Mouse (Mus musculus) ovary, adult 18-20 months (tissue): Measurements from ENCODE around the gene Pld1.

Experiments used
- DNase-seq: peaks from one replicate; pipeline ENCODE4 v3.0.0; 2022; ENCODE audit warnings: low spot score, mixed read lengths

Gene Pld1

DNA sequence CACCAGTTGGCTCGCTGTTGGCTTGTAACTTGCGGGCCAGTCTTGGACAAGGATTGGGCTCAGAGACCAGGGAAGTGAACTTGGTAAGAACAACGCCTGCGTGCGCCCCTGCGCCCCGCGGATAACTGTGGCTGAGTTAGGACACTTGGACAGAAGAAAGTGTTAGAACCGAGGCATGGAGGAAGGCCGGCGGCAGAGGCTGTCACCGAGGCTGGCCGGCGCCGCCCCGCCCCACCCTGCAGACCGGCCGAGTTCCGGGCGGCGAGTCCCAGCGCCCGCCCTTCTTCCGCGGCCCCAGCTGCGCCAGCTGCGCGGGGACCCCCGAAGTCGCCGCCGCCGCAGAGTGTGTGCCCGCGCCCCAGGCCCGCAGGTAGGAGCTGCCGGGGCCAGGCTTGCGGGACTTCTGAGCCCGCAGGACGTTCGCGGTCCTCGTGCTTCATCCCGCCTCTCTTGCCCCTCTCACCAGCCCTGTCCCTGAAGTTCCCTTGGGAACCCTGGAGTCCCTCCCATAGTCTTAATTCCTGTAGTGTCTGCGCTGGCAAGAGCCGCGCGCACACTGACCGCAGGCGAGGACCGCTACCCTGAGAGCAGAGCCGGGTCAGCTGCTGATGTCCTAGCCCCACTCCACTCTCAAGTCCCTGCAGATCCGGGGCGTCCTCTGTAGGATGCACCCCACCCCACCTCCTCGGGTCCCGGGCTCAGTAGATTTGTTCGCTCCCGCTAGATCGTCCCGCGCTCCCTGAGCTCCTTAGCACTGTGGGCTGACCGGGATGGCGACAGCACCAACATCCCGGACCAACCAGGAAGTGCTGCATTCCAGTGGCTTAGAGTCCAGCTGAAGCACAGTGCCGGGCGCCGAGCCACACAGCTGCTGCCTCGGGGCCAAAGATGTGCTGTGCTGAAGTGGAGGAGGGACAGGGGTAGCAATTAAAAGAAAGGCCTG, at the start of gene Pld1:
Gene Pld1, plus strand, starts transcription at position 315 of the 943 bp plus-strand sequence.
- DNase-seq = peak; percentile 68

DNA sequence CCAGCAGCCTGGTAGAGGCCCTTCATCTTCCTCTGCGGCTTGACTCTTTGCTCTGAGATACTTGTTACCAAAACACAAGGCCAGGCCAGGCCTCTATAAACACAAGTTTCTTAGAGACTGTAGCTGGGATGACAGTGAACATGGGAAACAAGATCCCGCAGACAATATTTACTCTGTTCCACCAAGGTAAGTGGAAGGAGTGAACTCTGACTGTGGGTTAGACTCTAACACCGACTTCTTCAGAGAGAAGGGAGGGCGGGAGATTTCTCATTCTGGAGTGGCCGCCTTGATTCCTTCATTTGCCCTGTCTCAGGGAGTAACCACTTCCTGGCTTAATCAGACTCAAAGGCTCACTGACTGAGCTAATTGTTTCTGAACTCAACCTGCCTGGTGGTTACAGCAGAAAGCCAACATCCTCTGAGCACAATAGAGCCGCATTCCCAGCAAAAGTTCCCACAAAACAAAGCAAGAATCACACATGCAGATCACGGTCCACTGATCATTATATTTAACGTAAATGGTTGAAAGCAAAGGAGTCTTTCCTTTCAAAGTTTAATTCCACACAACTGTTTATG, 42.1 kb upstream of the Pld1 start, which contains the start of gene Tmem212:
Gene Tmem212, minus strand, starts transcription at position 51 of the 575 bp plus-strand sequence.
- DNase-seq = no peak

DNA sequence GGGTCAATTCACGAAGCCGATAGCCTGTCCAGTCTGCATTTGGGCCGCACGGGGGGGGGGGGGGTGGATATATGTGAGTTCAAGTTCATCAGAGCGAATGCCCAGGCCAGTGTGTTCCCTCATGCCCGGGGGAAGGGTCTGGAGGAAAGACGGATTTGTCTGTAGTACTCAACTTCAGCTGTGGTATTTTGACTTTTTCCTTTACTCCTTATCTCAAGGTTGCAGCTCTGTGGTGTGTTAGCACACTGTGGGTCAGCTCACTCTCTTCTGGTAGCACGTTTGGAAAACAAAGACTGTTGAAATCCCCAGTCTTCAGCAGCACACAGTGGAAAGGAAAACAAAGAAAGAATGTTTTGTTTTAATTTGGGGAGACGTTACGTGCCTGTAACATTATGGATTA, 40.3 kb upstream of the Pld1 start:
- DNase-seq = peak; percentile 68

DNA sequence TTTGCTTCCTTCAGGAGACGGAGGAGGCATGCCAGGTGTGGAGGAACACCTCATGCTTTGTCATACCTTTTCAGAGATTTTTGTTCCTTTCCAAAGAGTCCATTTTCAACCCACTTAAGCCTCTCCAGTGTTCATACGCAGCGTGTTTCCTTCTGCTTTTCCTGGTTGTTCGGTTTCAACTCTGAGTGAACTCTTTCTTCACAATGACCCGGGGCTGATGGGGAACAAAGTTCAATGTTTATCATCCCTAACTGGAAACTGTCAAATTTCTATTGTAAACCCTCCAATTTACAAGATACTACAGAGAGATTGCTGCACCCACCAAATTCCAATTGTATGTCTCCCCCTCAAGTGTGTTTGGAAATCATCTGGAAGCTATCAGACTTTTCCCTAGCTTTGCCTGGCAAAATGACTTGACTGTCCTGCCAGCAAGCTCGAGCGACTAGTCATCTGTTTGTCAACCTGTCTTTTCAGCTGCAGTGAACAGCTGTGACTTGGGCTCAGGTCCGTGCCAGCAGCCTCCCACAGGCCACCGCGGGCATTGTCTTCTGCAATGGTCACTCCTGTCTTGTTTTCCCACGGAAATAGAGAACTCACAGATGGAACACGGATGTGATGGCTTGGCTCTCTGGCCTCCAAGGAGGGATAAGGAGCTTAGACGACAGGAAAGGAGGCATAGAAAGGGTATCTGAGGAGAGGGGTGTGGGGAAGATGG, 39.3 kb upstream of the Pld1 start:
- DNase-seq = peak; percentile 23

DNA sequence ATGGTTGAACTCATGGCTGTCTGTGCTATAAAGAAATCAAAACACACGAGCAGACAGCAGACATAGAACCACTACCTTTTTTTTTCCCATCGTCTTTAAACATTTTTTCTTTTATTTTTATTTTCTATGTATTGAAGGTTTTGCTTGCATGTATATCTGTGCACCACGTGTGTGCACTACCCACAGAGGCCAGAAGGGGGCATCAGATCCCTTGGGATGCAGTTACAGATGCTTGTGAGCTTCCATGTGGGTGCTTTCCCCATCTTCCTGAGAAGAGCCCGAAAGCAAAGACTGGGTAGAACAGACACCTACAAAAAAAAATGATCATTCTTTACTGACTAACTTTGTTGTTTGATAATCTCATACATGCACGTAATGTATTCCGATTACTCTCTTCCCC, 36.6 kb upstream of the Pld1 start:
- no peak for DNase-seq

DNA sequence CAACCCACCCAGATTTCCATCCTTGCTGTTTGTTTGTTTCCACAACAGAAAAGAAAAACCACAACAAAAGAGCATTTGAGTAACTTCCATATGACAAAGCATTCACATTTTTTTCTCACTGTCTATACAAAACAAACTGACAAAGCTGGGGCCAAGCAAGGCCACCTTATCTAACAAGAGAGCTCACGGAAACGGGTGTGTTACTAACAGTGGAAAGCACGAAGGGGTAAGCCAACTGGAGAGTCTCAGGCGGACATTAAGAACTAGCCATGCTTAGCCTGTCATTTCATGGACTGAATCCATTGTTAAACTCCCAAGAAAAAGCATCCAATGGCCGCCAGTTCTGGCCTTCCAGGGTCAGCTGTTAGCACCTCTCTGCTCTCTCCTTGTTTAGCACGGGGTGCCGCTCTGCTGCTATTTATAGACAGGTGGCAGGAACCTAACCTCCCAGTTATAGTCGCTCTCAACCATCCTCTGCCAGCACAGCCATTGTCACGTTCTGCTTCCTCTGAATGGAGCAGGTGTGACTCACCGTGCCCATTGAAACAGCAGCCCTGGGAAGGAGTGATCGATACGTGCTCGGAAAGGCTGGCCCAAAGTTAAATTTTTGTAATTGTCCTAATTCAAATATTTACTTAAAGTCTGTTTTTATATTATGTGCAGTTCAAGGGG, 33.7 kb upstream of the Pld1 start:
- peak; percentile 29 for DNase-seq

DNA sequence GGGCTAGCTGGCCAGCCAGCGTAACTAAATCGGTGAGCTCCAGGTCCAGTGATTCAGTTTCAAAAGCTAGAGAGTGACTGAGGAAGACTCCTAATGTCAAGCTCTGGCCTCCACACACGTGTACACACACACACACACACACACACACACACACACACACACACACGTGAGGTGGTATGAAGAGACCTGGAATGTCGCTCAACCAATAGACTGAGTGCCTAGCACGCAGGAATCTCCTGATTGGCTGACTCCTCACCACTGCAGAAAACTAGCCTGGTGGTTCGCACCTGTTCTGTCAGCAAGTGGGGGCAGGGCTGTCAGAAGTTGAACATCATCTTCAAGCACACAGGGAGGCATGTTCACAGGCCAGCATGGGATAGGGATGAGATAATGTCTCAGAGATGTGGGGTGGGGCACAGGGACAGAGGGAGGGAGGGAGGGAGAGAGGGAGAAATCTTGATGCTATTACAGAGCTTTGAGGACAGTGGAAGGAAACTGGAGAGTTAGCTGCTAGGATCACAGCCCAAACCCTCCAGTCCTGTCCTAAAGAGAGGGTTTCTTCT, 31.8 kb upstream of the Pld1 start:
- no peak for DNase-seq

DNA sequence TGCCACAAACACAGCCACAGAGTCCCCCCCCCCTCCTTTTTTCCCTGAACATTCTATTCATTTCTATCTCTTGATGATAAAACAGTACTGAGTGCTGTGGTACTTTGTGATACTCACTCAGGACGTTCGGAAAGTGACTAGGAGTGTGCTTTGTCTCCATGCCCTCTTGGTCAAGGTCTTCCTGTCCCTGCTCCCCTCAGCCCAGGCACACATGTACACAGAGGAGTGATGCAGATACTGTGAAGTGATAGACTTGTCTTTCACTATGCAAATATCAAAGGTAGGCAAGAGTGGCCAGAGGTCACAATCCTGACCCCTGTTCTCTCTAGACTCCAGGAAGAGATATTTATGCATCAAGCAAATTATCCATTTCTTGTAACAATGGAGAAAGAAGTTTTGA, 31.2 kb upstream of the Pld1 start:
- no peak for DNase-seq

DNA sequence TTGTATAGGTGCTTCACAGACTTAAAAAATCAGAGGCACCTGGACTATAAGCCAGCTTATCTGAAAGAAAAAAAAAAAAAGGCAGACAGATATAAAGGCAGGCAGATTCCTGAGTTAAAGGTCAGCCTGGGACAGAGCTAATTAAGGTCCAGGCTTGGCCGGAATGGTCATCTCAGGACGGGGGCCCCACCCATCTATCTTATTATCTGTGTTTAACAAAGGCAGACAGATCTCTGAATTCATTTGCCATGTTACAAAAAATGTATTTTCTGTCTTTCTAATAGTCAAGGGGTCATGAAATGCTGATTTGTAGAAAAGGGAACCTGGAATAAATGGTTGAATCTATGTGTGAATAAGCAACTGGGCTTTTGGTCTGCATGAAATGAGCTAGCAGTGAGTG, 30.2 kb upstream of the Pld1 start:
- no peak for DNase-seq

DNA sequence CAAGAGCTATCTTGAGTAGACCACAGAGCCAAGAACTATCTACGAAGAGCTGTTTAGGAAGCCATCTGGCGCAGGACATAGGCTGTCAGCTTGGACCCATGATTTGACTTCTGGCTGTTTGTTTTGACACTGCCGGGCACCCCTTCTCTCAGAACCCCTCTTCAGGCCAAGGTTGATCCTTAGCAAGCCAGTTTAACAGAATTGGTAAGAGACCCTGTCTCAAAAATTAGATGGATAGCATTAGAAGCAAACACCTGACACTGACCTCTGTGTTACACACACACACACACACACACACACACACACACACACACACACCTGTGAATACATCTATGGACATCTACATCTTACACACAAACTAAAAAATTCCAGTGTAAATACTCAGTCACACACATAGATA, 29.5 kb upstream of the Pld1 start:
- no peak for DNase-seq

DNA sequence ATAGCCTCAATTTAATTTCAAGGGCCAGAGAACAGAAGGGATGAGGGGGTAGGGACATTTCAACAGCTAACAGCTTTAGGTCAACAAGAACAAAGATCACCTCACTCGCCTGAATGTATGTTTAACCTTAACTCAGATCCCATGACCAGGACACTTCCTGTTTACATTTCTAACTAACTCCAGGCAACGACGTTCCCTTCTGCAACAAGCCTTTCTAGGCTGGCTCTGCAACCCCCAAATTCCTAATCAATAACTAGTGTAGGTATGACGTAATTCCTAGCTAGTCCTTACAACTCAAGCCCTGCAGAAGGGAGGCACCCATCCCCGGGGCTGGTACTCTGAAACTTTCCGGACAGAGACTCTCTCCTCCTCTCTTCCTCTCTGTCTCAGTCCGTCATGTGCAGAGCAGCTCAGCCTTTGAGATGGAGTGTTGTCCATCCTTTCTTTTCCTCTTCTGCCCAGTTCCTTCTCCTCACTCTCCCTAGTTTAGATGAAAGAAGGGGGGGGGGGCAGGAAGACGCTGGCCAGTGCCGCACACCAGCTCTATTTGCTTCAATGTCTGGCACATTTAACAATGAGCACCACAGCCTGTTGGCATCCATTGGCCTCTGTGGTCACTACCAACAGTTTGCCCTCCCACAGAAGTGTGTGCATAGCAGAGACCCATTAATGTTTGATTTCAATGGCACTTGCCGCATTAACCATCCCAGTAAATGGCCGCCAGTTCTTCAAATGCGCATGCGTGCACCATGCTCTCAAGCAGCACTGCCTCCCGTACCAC, 19.6 kb upstream of the Pld1 start:
- DNase-seq = no peak

DNA sequence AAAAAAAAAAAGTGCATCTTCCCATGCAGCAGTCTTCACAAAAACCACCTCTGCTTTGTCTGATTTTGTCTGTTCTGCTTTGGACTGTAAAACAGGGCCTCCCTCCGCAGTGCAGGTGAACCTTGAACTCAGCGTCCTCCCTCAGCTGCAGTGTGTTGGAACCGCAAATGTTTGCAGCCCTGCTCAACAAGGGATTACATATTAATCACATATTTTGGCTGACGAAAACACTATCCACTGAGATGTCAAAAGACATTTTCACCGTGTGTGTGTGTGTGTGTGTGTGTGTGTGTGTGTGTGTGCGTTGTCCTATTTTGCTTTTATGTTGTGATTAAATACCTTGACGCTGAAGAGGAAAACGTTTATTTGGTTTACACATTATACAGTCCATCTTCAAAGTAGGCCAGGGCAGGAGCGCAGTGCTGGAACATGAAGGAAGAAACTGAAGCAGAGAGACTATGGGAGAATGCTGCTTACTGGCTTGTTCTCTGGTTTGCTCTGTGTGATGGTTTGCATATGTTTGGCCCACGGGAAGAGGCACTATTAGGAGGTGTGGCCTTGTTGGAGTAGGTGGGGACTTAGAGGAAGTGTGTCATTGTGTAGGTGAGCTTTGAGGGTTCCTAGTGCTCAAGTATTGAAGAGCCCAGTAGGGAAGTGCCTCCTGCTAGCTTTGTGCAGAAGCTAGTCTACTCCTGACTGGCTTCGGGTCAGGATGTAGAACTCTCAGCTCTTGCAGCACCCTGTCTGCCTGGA, 17.1 kb upstream of the Pld1 start:
- no peak for DNase-seq

DNA sequence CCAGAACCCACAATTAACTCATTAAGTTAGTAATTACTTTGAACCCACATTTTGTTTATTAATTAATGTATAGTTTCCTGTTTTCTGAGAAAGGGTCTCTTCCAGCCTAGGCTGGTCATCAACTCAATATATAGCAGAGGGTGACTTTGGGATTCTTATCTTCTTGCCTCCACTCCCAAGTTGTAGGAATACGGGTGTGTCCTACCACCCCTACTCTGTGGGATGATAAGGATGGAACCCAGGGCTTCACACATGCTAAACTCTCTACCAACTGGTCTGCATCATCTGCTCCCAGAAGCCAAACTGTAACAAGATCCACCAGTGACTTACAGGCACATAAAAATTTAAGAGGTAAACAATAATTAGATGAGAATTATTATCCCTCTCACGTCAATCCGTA, 14.5 kb upstream of the Pld1 start:
- no peak for DNase-seq

DNA sequence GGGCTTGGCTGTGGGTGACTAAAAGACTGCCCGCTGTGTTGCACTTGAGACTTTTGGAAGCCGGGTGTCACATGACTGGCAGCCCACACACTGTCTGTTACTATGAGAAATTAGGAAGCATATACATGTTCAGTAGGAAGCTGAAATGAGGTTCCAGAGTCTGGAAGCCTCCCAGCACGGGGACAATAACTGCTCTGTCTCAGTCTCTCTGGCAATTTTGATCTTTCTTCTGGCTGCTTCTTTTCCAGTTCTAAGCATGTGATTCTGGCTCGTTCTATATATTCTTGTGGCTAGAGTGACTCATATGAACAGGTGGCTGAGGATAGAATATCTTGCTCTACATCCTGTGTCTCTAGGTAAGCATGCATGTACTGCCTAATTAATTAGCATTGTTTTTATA, 9.3 kb upstream of the Pld1 start:
- no peak for DNase-seq

DNA sequence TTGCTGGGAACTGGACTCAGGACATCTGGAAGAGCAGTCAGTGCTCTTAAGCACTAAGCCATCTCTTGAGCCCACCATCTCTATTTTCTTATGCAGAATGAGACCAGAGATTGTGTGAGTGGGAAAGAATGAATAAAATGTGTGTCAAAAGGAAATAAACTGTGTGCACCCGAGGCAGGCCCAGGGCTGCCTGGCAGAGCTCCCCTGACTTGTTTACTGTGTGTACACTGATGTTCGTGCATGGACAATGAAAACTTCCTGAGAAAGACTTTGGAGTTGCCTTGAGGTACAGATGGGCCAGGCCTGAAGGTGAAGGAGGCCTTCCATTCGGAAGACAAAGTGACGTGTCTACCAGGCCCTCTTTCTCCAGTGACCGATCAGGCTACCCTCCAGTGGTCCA, 6.1 kb upstream of the Pld1 start:
- DNase-seq = no peak

DNA sequence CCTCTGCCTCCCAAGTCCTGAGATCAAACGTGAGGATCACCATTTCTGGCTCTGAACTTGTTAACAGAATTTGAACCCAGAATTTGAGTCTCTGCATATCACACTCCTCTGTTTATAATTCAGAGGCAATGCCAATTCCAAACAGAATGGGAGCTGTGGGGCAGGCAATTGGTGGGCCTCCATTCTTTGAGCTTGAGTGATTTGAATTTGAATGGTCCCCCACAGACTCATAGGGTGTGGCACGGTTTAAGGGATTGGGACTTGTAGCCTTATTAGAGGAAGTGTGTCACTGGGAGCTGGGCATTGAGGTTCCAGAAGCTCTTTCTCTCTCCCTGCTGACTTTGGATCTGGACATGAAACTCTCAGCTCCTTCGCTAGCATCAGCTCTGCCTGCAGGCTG, 2.9 kb upstream of the Pld1 start:
- DNase-seq = no peak

DNA sequence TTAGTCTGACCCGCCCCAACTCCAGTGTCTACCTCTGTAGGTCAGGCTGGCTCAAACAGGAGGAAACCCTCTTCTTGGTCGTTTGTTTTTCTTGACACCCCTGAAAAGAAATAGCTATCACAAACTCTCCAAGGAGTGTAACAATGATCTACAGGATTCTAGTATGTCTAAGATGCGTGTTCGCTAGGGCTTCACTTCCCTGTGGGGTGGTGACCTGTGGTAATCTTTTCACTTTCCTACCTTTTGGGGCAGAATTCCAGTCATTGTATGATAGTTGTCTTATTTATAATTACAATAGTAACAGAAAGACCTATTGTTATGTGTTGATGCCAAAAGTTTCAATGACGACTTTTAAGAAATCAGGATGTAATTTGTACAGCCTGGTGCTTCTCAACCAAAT, 1.8 kb upstream of the Pld1 start:
- no peak for DNase-seq

DNA sequence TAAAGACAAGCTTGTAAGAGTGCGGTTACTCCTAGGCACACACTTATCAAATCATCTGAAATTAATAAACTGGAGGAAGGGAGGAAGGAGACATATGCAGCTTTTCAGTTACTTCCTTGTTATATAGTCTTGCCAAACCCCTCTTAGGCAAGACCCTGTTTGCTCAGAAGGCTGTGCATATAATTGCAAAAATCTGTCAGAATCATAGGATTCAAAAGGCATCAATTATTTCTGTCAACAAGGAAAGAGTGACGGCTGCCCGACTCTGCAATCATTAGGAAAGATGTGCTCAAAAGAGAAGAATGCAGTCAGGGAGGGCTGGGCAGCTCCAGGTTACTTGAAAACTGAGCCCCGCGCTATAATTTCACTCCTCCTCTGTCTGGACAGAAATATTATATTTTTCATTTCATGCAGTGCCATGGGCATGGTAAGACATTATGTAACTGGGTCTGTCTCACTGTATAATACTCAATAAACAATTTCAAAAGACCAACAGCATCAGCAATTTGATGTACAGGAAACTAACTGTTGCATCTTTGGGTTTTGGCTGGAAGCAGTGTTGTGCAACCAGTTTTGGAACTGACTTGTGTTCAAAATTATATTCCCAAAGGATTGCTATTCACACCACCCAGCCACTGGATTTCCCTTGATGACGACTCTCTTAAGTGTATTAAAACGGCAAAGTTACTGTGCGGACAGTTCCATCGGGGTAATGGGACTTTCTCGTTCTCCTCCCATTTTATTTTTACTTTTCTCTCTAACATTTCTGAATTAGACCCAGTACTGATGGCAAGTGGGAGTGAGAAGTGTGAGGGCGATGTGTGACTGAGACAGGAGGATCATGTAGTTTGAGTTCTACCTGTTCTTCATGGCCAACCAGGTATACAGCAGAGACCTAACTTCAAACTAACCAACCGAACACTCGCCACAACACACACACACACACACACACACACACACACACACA, 1.1 kb upstream of the Pld1 start:
- DNase-seq = no peak

DNA sequence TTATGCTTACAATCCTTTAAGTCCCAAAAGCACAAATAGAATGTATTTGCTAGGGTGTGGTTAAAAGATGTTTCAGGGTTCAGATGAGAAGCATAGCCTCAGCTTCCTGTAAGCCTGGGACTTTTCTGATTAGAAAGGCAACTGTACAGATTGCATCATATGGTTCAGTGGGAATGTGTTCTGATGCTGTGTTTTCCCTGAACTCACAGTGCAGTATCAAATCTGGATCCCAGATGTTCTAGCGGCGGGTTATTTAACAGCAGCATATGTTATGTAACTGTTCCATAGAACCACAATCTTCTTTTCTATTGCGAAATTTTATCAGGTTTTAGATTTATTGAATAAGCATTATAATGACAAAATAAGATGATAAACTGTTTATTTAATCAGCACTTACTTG, 3.1 kb downstream of the Pld1 start:
- DNase-seq = no peak
